Mouse (Mus musculus) heart, embryonic 15.5 days (tissue): ENCODE measurements around the gene Pkn3. TPM values are rescaled to one million over a fixed set of nuclear protein-coding genes. Genes with fewer than 3 reads are reported as not detected.
"Not testable (repeated sequence)": the region's sequence is repeated elsewhere in the genome, so short reads cannot be mapped to it uniquely, and the experiment has no call there.

Experiments used
- ATAC-seq: fragments of 200-750 bp; cut with Nextera tagmentation; replicated peaks from 2 replicates; pipeline ENCODE4 v1.8.0; 2017; ENCODE audit warnings: low read depth, moderate TSS enrichment; ENCODE audit not compliant: insufficient number of reproducible peaks, insufficient read depth, low FRiP score
- H3K27ac ChIP-seq: fragments of 300-500 bp; sonication (generic); 2 replicates; pipeline ENCODE4 v1.5.1; 2015; ENCODE audit warnings: mild to moderate bottlenecking, inconsistent platforms
- H3K27me3 ChIP-seq: fragments of 300-500 bp; sonication (generic); 2 replicates; pipeline ENCODE4 v1.6.1; 2015; ENCODE audit warnings: inconsistent platforms
- H3K36me3 ChIP-seq: fragments of 300-500 bp; sonication (generic); 2 replicates; pipeline ENCODE4 v1.6.1; 2015; ENCODE audit warnings: mild to moderate bottlenecking, inconsistent platforms
- H3K4me1 ChIP-seq: fragments of 300-500 bp; sonication (generic); replicated peaks from 2 replicates; pipeline ENCODE4 v1.6.1; 2015; ENCODE audit warnings: inconsistent platforms
- H3K4me2 ChIP-seq: fragments of 300-500 bp; sonication (generic); 2 replicates; pipeline ENCODE4 v1.6.1; 2015; ENCODE audit warnings: inconsistent platforms, mild to moderate bottlenecking, moderate library complexity
- H3K4me3 ChIP-seq: fragments of 300-500 bp; sonication (generic); 2 replicates; pipeline ENCODE4 v1.5.1; 2015; ENCODE audit warnings: mild to moderate bottlenecking, inconsistent platforms
- H3K9ac ChIP-seq: fragments of 300-500 bp; sonication (generic); 2 replicates; pipeline ENCODE4 v1.6.1; 2015; ENCODE audit warnings: mild to moderate bottlenecking, inconsistent platforms
- H3K9me3 ChIP-seq: fragments of 300-500 bp; sonication (generic); replicated peaks from 2 replicates; pipeline ENCODE4 v1.6.1; 2016; ENCODE audit warnings: inconsistent platforms
- WGBS: fragments of 180-500 bp; shearing (Covaris S2); methylation state at CpG from one replicate; pipeline ENCODE4 v1.1.7; 2015; ENCODE audit warnings: mixed read lengths; 5-methylcytosine and 5-hydroxymethylcytosine counted together
- polyA plus RNA-seq: library from polyadenylated mRNA; unstranded; fragments of >200 nt; fragmentation: Nextera tagmentation; extraction: Ambion mirVana; gene quantifications from 2 replicates; pipeline ENCODE4 v1.2.1, GENCODE M21; 2015

Gene Pkn3
- polyA plus RNA-seq, 1 experiment from 2014 or later, result 11.0 TPM

GRCm38 (mm10) chr2:30049831-30050230 lies 27.7 kb upstream of the Pkn3 start:
- H3K27ac ChIP-seq, result peak overlapping the region; percentile 3; the same call in 1 of the 2 replicates
- H3K4me2 ChIP-seq, result no peak overlapping the region
- 72% methylated on average over 3 of the region's 3 CpGs for WGBS
- no peak for ATAC-seq
- no peaks in the 10 kb centered on the region for H3K36me3 ChIP-seq
- H3K4me1 ChIP-seq, result 0 out of 2 replicates have a peak, but pooled peaks cover 6% of the 10 kb centered on the region
- H3K9me3 ChIP-seq, result no peaks in the 10 kb centered on the region
- H3K9ac ChIP-seq, result no peak overlapping the region
- H3K4me3 ChIP-seq, result no peak overlapping the region
- H3K27me3 ChIP-seq, result 0 out of 2 replicates have a peak, but pooled peaks cover 3% of the 10 kb centered on the region

- H3K4me3 ChIP-seq, result no peak overlapping the region
- no peak overlapping the region for H3K9ac ChIP-seq
- H3K4me2 ChIP-seq, result no peak overlapping the region
- 35% methylated on average over 6 of the region's 6 CpGs for WGBS
- H3K27ac ChIP-seq, result no peak overlapping the region
- H3K27me3 ChIP-seq, result 0 out of 2 replicates have a peak, but pooled peaks cover 3% of the 10 kb centered on the region
- no peaks in the 10 kb centered on the region for H3K9me3 ChIP-seq
- no peaks in the 10 kb centered on the region for H3K36me3 ChIP-seq
- 0 out of 2 replicates have a peak, but pooled peaks cover 6% of the 10 kb centered on the region for H3K4me1 ChIP-seq
- ATAC-seq, result no peak
Measured at GRCm38 (mm10) chr2:30051992-30052761, 25.3 kb upstream of the Pkn3 start.

GRCm38 (mm10) chr2:30055310-30055709 lies 22.2 kb upstream of the Pkn3 start:
- not testable (repeated sequence) for H3K4me1 ChIP-seq, H3K27ac ChIP-seq, H3K9me3 ChIP-seq, H3K9ac ChIP-seq, H3K4me3 ChIP-seq, H3K4me2 ChIP-seq, H3K36me3 ChIP-seq, H3K27me3 ChIP-seq, ATAC-seq
- WGBS, result 90% methylated on average over 3 of the region's 3 CpGs

DNA sequence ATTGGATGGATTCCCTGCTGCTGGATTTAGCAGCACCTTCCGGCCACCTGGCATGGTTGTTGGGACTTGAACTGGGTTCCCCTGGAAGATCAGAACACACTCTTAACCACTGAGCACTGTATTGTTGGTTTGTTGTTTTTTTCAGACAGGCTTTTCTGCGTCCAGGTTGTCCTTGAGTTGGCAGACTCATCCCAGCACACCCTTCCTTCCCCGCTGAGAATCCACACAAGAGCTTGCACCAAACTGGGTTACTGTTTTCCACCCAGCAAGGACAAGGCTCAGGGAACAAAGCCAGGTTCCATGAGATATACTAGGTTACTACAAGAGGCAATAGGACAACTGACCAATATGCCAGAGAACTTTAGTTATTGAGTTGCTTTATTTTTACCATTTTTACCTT lies 20.7 kb upstream of the Pkn3 start:
- H3K9ac ChIP-seq, result no peak overlapping the region
- no peaks in the 10 kb centered on the region for H3K36me3 ChIP-seq
- no peak overlapping the region for H3K4me3 ChIP-seq
- no peak for ATAC-seq
- WGBS, result 78% methylated on average over 3 of the region's 3 CpGs
- H3K27ac ChIP-seq, result no peak overlapping the region
- 0 out of 2 replicates have a peak, but pooled peaks cover 7% of the 10 kb centered on the region for H3K4me1 ChIP-seq
- no peak overlapping the region for H3K4me2 ChIP-seq
- no peaks in the 10 kb centered on the region for H3K9me3 ChIP-seq
- H3K27me3 ChIP-seq, result 0 out of 2 replicates have a peak, but pooled peaks cover 3% of the 10 kb centered on the region

GRCm38 (mm10) chr2:30057223-30057904 lies 20.1 kb upstream of the Pkn3 start, which contains the start of gene Set:
Set (plus strand) TSS chr2:30057378.
- 0 out of 2 replicates have a peak, but pooled peaks cover 3% of the 10 kb centered on the region for H3K27me3 ChIP-seq
- 45% methylated on average over 12 of the region's 12 CpGs for WGBS

DNA sequence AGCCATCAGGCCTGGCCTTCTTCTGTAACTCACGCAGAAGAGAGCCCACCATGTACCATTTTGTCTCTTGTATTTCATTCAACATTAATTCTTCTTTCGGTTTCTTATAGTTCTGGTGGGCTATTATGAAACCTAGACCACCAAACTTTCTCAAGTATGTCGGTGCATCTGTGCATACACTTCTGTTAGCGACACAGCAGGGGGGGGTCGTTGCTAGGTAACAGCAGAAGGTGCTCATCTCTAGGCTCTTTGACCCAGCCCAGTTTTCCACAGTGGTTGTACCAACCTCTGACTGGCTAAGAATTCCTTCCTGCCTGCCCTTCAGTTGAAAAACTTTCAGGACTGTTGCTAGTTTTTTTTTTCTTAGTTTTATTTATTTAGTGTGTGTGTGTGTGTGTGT lies 19.1 kb upstream of the Pkn3 start:
- Histone ChIP-seq H3K27ac (no peak overlapping the region), H3K9me3 (no peaks in the 10 kb centered on the region), H3K4me1 (peaks cover 13% of the 10 kb centered on the region), H3K27me3 (0 out of 2 replicates have a peak, but pooled peaks cover 3% of the 10 kb centered on the region), H3K4me2 (no peak overlapping the region), H3K4me3 (no peak overlapping the region), H3K36me3 (no peaks in the 10 kb centered on the region), H3K9ac (no peak overlapping the region)
- no peak for ATAC-seq
- WGBS, result 56% methylated on average over 5 of the region's 5 CpGs

More at GRCm38 (mm10) chr2:30057223-30057904, 20.1 kb upstream of the Pkn3 start, which contains the start of gene Set:
- Histone ChIP-seq H3K9ac (no peak within 1 kb of the TSS), H3K27ac (no peak within 1 kb of the TSS), H3K4me3 (no peak within 1 kb of the TSS), H3K36me3 (no peaks in the 10 kb centered on the region), H3K4me1 (0 out of 2 replicates have a peak, but pooled peaks cover 7% of the 10 kb centered on the region), H3K4me2 (no peak within 1 kb of the TSS), H3K9me3 (no peaks in the 10 kb centered on the region)
- ATAC-seq, result no peak

DNA sequence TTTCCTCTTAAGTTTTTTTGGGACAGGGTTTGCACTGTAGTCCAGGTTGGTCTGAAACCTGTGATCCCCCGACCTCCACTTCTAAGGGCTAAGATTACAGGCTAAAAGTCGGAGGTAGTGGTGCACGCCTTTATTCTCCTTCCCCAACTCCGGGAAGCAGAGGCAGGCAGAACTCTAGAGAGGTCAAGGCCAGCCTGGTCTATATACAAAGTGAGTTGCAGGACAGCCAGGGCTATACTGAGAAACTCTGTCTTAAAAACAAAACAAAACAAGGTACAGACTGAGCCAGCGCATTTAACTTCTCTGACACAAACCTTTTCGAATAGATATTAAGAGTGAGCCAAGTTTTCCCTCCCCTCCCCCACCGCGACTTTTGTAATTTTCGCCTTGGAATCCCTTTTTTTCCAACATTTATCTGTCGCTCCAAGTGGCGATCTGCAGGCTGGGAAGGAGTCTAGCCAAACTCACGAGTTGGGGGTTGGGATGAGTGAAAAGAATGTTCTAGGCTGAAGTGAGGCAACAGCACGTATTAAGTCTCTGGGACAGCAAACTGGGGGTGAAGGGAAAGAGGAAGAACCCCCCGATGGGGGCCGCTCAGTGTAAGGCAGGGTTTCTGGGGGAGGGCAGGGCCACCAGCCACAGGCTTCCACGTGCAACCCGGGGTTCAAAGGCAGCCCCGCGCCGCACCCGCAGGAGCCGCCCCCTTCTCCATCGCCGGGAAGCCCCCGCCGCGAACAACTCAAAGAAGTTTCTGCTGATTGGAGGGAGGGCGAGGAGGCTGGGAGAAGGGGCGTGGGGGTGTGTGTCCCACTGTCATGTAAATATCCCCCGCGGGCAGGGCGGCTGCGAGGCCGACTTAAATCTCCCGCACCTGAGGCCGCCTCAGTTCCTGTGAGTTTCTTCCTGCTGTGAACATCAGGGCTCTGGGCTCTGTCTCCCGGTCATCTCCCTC lies 16.0 kb upstream of the Pkn3 start:
- 7% methylated on average over 37 of the region's 37 CpGs for WGBS
- H3K4me2 ChIP-seq, result peak overlapping the region; percentile 91
- H3K4me1 ChIP-seq, result peaks cover 35% of the 10 kb centered on the region
- no peaks in the 10 kb centered on the region for H3K27me3 ChIP-seq
- peak overlapping the region; percentile 96 for H3K27ac ChIP-seq
- no peaks in the 10 kb centered on the region for H3K9me3 ChIP-seq
- H3K4me3 ChIP-seq, result peak overlapping the region; percentile 69
- peak overlapping the region; percentile 74 for H3K9ac ChIP-seq
- no peaks in the 10 kb centered on the region for H3K36me3 ChIP-seq
- no peak for ATAC-seq

- Histone ChIP-seq H3K4me3 (peak overlapping the region; percentile 69), H3K36me3 (no peaks in the 10 kb centered on the region), H3K4me1 (peaks cover 35% of the 10 kb centered on the region), H3K4me2 (peak overlapping the region; percentile 91), H3K9me3 (no peaks in the 10 kb centered on the region), H3K27ac (peak overlapping the region; percentile 96), H3K9ac (peak overlapping the region; percentile 74), H3K27me3 (no peaks in the 10 kb centered on the region)
- under 1% methylated on average over 40 of the region's 40 CpGs for WGBS
- peak; percentile 16; the same call in 1 of the 2 replicates for ATAC-seq
Measured at GRCm38 (mm10) chr2:30062249-30063093, 15.0 kb upstream of the Pkn3 start.

GRCm38 (mm10) chr2:30063235-30063634 lies 14.2 kb upstream of the Pkn3 start:
- Histone ChIP-seq H3K4me1 (peaks cover 41% of the 10 kb centered on the region), H3K36me3 (peaks cover 4% of the 10 kb centered on the region), H3K27ac (peak overlapping the region; percentile 96), H3K9ac (peak overlapping the region; percentile 74), H3K4me3 (peak overlapping the region; percentile 69), H3K27me3 (no peaks in the 10 kb centered on the region), H3K4me2 (peak overlapping the region; percentile 91), H3K9me3 (no peaks in the 10 kb centered on the region)
- WGBS, result 9% methylated on average over 8 of the region's 8 CpGs
- ATAC-seq, result no peak

DNA sequence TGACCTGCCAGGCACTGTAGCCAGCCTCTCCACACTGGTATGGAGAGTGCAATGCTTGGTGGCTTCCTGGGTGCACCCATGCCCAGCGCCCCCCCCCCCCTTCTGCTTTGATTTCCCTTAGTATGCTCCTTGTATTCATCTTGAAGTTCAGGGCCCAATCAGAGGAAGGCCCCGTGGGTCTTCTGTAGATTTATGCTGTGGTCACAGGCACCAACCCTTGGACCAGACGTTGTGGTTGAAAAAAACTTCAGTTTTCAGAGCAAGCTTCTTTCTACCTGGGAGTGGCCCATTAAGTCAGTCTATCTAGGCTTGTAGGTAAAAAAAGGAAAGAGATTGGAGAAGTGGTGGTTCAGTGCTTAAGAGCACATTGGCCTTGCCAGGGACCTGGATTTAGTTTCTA lies 13.7 kb upstream of the Pkn3 start:
- WGBS, result 19% methylated on average over 2 of the region's 3 CpGs
- H3K9me3 ChIP-seq, result no peaks in the 10 kb centered on the region
- H3K36me3 ChIP-seq, result peaks cover 10% of the 10 kb centered on the region
- H3K9ac ChIP-seq, result peak overlapping the region; percentile 74
- no peak for ATAC-seq
- H3K27me3 ChIP-seq, result no peaks in the 10 kb centered on the region
- peaks cover 45% of the 10 kb centered on the region for H3K4me1 ChIP-seq
- peak overlapping the region; percentile 96 for H3K27ac ChIP-seq
- peak overlapping the region; percentile 69 for H3K4me3 ChIP-seq
- peak overlapping the region; percentile 91 for H3K4me2 ChIP-seq
